9 mouse cellular contexts compared by ENCODE assay signal in the genomic region with DNA sequence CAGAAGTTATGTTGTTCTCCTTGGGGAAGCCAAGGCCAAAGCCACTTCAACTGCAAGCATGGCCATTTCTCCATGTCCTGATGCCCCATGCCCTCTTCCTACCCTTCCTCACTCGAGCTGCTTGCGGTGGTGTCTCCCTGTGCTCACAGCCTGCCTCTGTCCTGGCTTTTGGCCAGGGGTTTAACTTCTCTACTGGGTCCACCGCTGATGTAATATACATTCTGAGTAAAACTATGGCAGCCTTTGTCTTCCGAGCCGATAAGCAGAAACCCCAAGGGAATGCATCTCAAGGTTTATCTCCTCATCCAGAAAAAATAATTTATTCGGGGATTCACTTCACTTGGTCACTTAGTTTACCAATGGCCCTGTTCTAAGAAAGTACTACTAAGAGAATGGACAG. TPM values are rescaled to one million over a fixed set of nuclear protein-coding genes. Genes with fewer than 3 reads are reported as not detected.
DNase-seq lines count a peak whose midpoint lies in the region; ATAC-seq and TF ChIP-seq lines count a peak whose summit lies in the region.
"Had no signal": no experiment of that assay in that cellular context is flagged by ENCODE, and none has a peak within 500 bp of the region (broad histone marks: within the 10 kb centered on the region; RNA-seq: fewer than 3 reads in every experiment).

No protein-coding gene starts in this region.

- H3K4me2 ChIP-seq in forebrain, postnatal 0 days (ENCODE audit: low read depth) = no peak overlapping the region

- DNase-seq in layer of hippocampus, adult 11-12 months (ENCODE audit: low spot score) = peak; percentile 55
- no peak for DNase-seq in layer of hippocampus, postnatal 25 days (ENCODE audit: extremely low spot score in 1 of 2, low spot score in 1 of 2)
- DNase-seq in MEL-GATA-1-ER (ENCODE audit: extremely low read depth, low read depth) = peak; percentile 69
- no peak for DNase-seq in heart, embryonic 10.5 days (ENCODE audit: low spot score)
- DNase-seq in left cerebral cortex, postnatal 4 days = no peak
- no peak for DNase-seq in forebrain, postnatal 0 days
- DNase-seq in layer of hippocampus, postnatal 10 days (ENCODE audit: low spot score in 2 of 2) = no peak

- H3K4me3 ChIP-seq in heart, embryonic 10.5 days = no peak overlapping the region
- H3K4me3 ChIP-seq in forebrain, postnatal 0 days (ENCODE audit: low read depth, low read length) = no peak overlapping the region

- no peak overlapping the region for H3K9ac ChIP-seq in forebrain, postnatal 0 days

- ATAC-seq in megakaryocyte progenitor cell, adult 5-6 weeks (replicated peaks; ENCODE audit: poor library complexity) = peak; percentile 42
- ATAC-seq in forebrain, postnatal 0 days = no peak

- H3K9me3 ChIP-seq in heart, embryonic 10.5 days = no peaks in the 10 kb centered on the region
- no peaks in the 10 kb centered on the region for H3K9me3 ChIP-seq in forebrain, postnatal 0 days (ENCODE audit: low read length)

- no peaks in the 10 kb centered on the region for H3K27me3 ChIP-seq in heart, embryonic 10.5 days (ENCODE audit: insufficient read depth, poor library complexity, severe bottlenecking)
- H3K27me3 ChIP-seq in forebrain, postnatal 0 days (ENCODE audit: insufficient read depth, low read length) = no peaks in the 10 kb centered on the region

- peaks cover 10% of the 10 kb centered on the region for H3K4me1 ChIP-seq in heart, embryonic 10.5 days
- H3K4me1 ChIP-seq in forebrain, postnatal 0 days (ENCODE audit: insufficient read depth) = no peaks in the 10 kb centered on the region

- 63% methylated on average over 6 of the region's 6 CpGs for WGBS in heart, embryonic 10.5 days
- 70% methylated on average over 6 of the region's 6 CpGs for WGBS in forebrain, postnatal 0 days

- peak overlapping the region; percentile 84; the same call in 1 of the 2 replicates for H3K27ac ChIP-seq in heart, embryonic 10.5 days
- H3K27ac ChIP-seq in forebrain, postnatal 0 days (ENCODE audit: low read depth, low read length) = no peak overlapping the region

- peaks cover 6% of the 10 kb centered on the region for H3K36me3 ChIP-seq in heart, embryonic 10.5 days
- H3K36me3 ChIP-seq in forebrain, postnatal 0 days (ENCODE audit: insufficient read depth) = no peaks in the 10 kb centered on the region

- intact Hi-C loops in left cerebral cortex, postnatal 4 days (cut with DNase I) = no loop called here

- TF ChIP-seq CTCF in forebrain, postnatal 0 days (IDR thresholded peaks at IDR 0.05; ENCODE audit: low read depth) = no peak

RNA-seq across cellular contexts. Expression of a gene that starts 0.8 kb away (rescaled TPM):
- total RNA-seq in layer of hippocampus, postnatal 25 days (2021) = 100 to 1,000 TPM in 1 of 2 experiments, 10 to 100 TPM in 1; 99.1 to 104 TPM
- polyA plus RNA-seq in heart, embryonic 10.5 days (2016; fragmentation: Nextera tagmentation; extraction: Ambion mirVana) = 143 and 154 TPM in 2 replicates
- total RNA-seq in megakaryocyte progenitor cell, adult 5-6 weeks (2015) = 3,812 and 4,089 TPM in 2 replicates
- 1,717 and 2,014 TPM in 2 replicates for total RNA-seq in megakaryocyte progenitor cell, adult 5-6 weeks (2017)
- total RNA-seq in left cerebral cortex, postnatal 4 days (2021) = 10 to 100 TPM; 38.3 to 42.6 TPM
- 46.6 and 90.7 TPM in 2 replicates for total RNA-seq in forebrain, postnatal 0 days (2014; rRNA removed)
- polyA plus RNA-seq in forebrain, postnatal 0 days (2015; fragmentation: Nextera tagmentation; extraction: Ambion mirVana) = 152 and 178 TPM in 2 replicates
- total RNA-seq in layer of hippocampus, postnatal 10 days (2021) = 10 to 100 TPM; 71.5 to 82.4 TPM

RNA-seq across cellular contexts. Expression of a gene that starts 13.8 kb away (rescaled TPM):
- not detected for total RNA-seq in layer of hippocampus, postnatal 25 days (2021)
- polyA plus RNA-seq in heart, embryonic 10.5 days (2016; fragmentation: Nextera tagmentation; extraction: Ambion mirVana) = 0.11 TPM in 1 of 2 replicates, not detected in the other
- total RNA-seq in megakaryocyte progenitor cell, adult 5-6 weeks (2015) = 0.46 TPM in 1 of 2 replicates, not detected in the other
- total RNA-seq in megakaryocyte progenitor cell, adult 5-6 weeks (2017) = not detected in 2 replicates
- not detected for total RNA-seq in left cerebral cortex, postnatal 4 days (2021)
- not detected in 2 replicates for total RNA-seq in forebrain, postnatal 0 days (2014; rRNA removed)
- polyA plus RNA-seq in forebrain, postnatal 0 days (2015; fragmentation: Nextera tagmentation; extraction: Ambion mirVana) = not detected in 2 replicates
- not detected for total RNA-seq in layer of hippocampus, postnatal 10 days (2021)
- polyA plus RNA-seq: brain, embryonic 14.5 days had no signal

RNA-seq across cellular contexts. Expression of a gene that starts 28.5 kb away (rescaled TPM):
- 10 to 100 TPM; 15.4 to 17.1 TPM for total RNA-seq in layer of hippocampus, postnatal 25 days (2021)
- polyA plus RNA-seq in heart, embryonic 10.5 days (2016; fragmentation: Nextera tagmentation; extraction: Ambion mirVana) = 8.2 and 8.8 TPM in 2 replicates
- 8.9 and 10.5 TPM in 2 replicates for total RNA-seq in megakaryocyte progenitor cell, adult 5-6 weeks (2015)
- total RNA-seq in megakaryocyte progenitor cell, adult 5-6 weeks (2017) = 11.3 and 13.4 TPM in 2 replicates
- 10 to 100 TPM; 23.3 to 23.7 TPM for total RNA-seq in left cerebral cortex, postnatal 4 days (2021)
- 18.3 and 22.7 TPM in 2 replicates for total RNA-seq in forebrain, postnatal 0 days (2014; rRNA removed)
- 2.7 and 4.5 TPM in 2 replicates for polyA plus RNA-seq in forebrain, postnatal 0 days (2015; fragmentation: Nextera tagmentation; extraction: Ambion mirVana)
- total RNA-seq in layer of hippocampus, postnatal 10 days (2021) = 10 to 100 TPM; 18.6 to 20.1 TPM

RNA-seq across cellular contexts. Expression of a gene that starts 39.3 kb away (rescaled TPM):
- total RNA-seq in layer of hippocampus, postnatal 25 days (2021) = not detected
- 0.05 TPM in 1 of 2 replicates, not detected in the other for polyA plus RNA-seq in heart, embryonic 10.5 days (2016; fragmentation: Nextera tagmentation; extraction: Ambion mirVana)
- 0.05 TPM in 1 of 2 replicates, not detected in the other for total RNA-seq in megakaryocyte progenitor cell, adult 5-6 weeks (2015)
- 0.07 TPM in 1 of 2 replicates, not detected in the other for total RNA-seq in megakaryocyte progenitor cell, adult 5-6 weeks (2017)
- not detected for total RNA-seq in left cerebral cortex, postnatal 4 days (2021)
- not detected in 2 replicates for total RNA-seq in forebrain, postnatal 0 days (2014; rRNA removed)
- polyA plus RNA-seq in forebrain, postnatal 0 days (2015; fragmentation: Nextera tagmentation; extraction: Ambion mirVana) = not detected in 2 replicates
- total RNA-seq in layer of hippocampus, postnatal 10 days (2021) = not detected
- polyA plus RNA-seq: brain, embryonic 14.5 days had no signal

RNA-seq across cellular contexts. Expression of a gene that starts 39.4 kb away (rescaled TPM):
- total RNA-seq in layer of hippocampus, postnatal 25 days (2021) = not detected
- not detected in 2 replicates for polyA plus RNA-seq in heart, embryonic 10.5 days (2016; fragmentation: Nextera tagmentation; extraction: Ambion mirVana)
- not detected in 2 replicates for total RNA-seq in megakaryocyte progenitor cell, adult 5-6 weeks (2015)
- not detected in 2 replicates for total RNA-seq in megakaryocyte progenitor cell, adult 5-6 weeks (2017)
- not detected for total RNA-seq in left cerebral cortex, postnatal 4 days (2021)
- total RNA-seq in forebrain, postnatal 0 days (2014; rRNA removed) = not detected in 2 replicates
- polyA plus RNA-seq in forebrain, postnatal 0 days (2015; fragmentation: Nextera tagmentation; extraction: Ambion mirVana) = not detected in 2 replicates
- not detected for total RNA-seq in layer of hippocampus, postnatal 10 days (2021)
- polyA plus RNA-seq: brain, embryonic 14.5 days had no signal

Comparison
In these comparisons a context has a peak if more than half of its experiments do, and no peak if none do; other contexts are left out.
1. DNase-seq: peak in layer of hippocampus, adult 11-12 months (single experiment) and MEL-GATA-1-ER (single experiment); none in layer of hippocampus, postnatal 25 days (0 of 2), heart, embryonic 10.5 days (single experiment), left cerebral cortex, postnatal 4 days (single experiment), forebrain, postnatal 0 days (single experiment) and layer of hippocampus, postnatal 10 days (0 of 2).
2. RNA of a gene that starts 0.8 kb away (total RNA-seq): 1,717 to 4,089 TPM in megakaryocyte progenitor cell, adult 5-6 weeks; 99.1 to 104 TPM in layer of hippocampus, postnatal 25 days, 46.6 to 90.7 TPM in forebrain, postnatal 0 days, 71.5 to 82.4 TPM in layer of hippocampus, postnatal 10 days and 38.3 to 42.6 TPM in left cerebral cortex, postnatal 4 days; every median in the first group is over 10 times any median in the second.